Mouse (Mus musculus) induced T-regulatory cell, adult 2 months (primary cell): ENCODE data around the gene Gm3248.
"Not testable (repeated sequence)": the region's sequence is repeated elsewhere in the genome, so short reads cannot be mapped to it uniquely, and the experiment has no call there.

Experiments used
- DNase-seq: peaks from one replicate; pipeline ENCODE4 v3.0.0-alpha.2; 2012; ENCODE audit warnings: low read depth

Gm3248 gene

GRCm38 (mm10) chr14:5961635-5962034, at the start of gene Gm3248:
TSS of gene Gm3248 (minus strand) at chr14:5961745.
- DNase-seq, result peak; percentile 13

GRCm38 (mm10) chr14:5987136-5987535, 25.6 kb upstream of the Gm3248 start:
- DNase-seq, result not testable (repeated sequence)

DNA sequence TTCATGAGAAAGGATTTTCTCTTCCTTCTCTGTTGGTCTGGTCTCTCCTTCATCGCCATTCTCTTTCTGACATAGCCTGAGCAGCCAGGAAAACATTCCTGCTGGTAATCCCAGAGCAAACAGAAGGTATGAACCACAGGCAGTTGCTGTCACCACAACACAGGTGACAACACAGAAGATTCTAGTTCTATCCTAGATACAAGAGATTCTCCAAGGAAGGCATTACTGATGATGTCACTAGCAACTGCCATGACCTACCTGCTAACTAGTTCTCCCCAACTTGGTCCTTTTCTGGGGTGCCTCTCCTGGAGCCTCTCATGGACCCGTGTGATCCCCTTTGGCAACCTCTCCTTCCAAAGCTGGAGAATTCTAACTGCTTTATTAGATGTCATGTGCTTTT, 17.5 kb upstream of the Gm3248 start, which contains the start of gene Gm3453:
Gene Gm3453 (minus strand): TSS at position 101 of the 400 bp plus-strand sequence.
- DNase-seq, result not testable (repeated sequence)

- not testable (repeated sequence) for DNase-seq
Measured at GRCm38 (mm10) chr14:5962441-5962840, 896 bp upstream of the Gm3248 start.

DNA sequence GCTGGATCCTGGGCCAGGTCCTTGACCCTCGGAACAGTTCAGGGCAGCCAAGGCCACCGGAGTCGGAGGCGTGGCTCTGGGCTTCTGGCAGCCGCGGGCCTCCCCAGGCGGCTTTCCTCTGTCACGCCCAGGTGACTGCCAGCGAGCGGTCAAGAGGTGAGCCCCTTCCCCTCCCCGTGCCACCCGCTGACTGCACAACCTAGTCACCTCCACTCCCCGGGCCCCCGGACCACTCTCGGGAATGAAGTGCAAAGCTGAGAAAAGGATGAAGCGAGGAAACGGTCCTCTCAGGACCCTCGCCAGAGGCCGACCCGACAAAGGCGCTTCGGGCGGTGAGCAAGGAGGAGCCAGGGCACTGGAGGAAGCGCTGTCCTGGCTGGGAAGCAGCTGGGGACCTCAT, 443 bp downstream of the Gm3248 start:
- DNase-seq, result peak; percentile 5

DNA sequence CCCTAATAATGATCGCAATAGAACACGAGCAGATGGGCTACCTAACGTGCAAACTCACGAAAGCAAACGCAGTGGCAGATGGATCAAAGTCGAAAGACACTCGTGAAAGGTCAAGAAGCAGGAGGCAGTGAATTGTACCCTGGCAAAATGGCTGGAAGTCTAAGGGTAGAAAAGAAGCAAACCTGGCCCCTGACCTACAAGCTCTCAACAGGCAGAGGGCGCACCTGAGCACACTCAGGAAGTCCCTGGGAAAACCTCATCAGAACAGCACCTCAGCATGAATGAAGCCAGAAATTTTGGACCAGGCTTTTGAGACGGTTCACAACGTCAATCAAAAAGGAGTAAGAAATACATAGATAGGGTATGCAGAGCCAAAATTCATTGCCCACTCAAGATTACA, 1.1 kb downstream of the Gm3248 start:
- not testable (repeated sequence) for DNase-seq

DNA sequence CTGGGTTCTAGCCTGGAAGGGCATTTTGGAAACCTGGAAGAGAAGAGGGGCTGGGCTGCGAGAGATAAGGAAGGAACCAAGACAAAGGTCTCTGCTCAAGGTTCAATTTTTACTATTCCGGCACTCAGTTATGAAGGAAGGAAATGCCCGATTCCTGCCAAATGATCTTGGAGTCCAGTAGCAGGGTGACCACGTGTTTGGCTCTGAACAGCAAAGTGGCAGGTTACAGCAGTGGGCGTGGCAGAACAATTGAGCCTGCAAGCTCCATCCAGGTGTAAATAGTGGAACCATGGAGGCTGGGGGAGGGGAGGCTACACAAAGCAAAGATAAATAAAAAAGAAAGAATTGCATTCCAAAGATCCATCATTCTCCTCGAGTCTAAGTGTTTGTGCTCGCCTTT, 38.3 kb downstream of the Gm3248 start:
- not testable (repeated sequence) for DNase-seq

GRCm38 (mm10) chr14:5918330-5918942, 43.1 kb downstream of the Gm3248 start:
- not testable (repeated sequence) for DNase-seq

GRCm38 (mm10) chr14:5913701-5914100, 47.8 kb downstream of the Gm3248 start:
- not testable (repeated sequence) for DNase-seq
